Mouse (Mus musculus): Measurements from ENCODE around the gene Atp11c.

Gene Atp11c

DNA sequence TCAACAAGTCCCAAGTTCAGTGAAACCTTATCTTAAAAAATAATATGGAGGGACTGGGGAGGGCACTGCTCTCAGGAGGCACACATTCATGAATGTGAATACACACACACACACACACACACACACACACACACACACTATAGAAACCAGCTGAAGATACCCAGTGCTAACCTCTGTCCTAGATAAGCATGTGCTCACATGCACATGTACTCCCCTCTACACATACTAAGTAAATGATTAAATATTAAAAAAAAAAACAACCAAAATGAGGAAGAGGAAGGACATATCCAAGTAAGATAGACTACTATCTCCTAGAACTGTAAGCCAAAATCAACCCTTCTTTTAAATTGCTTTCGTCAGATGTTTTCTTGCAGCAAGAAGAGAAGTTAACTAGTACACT is 205.6 kb downstream of the Atp11c start:
- DNase-seq (ENCODE audit: low spot score), result no peak

DNA sequence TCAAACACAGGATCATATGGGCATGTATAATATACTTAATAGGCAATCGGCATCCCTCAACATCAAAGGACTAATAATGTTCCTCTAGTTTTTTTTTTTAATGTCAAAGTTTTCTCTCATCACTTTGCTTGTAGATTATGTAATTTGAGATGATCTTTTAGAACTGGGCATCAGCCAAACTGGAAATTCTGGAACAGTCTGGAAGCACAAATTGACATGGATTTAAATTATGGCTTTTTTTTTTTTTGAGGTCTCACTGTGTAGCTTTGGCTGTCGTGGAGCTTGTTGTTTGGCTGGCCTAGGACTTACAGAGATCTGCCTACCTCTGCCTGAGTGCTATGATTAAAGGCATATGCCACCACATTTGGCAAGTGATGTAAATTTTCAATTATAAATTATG is 210.8 kb downstream of the Atp11c start:
- no peak for DNase-seq (ENCODE audit: low spot score)

- no peak for DNase-seq (ENCODE audit: low spot score)
Measured at GRCm38 (mm10) chrX:60380386-60380785, 212.1 kb downstream of the Atp11c start.

GRCm38 (mm10) chrX:60348741-60349140 is 243.8 kb downstream of the Atp11c start:
- no peak for DNase-seq (ENCODE audit: low spot score)

DNA sequence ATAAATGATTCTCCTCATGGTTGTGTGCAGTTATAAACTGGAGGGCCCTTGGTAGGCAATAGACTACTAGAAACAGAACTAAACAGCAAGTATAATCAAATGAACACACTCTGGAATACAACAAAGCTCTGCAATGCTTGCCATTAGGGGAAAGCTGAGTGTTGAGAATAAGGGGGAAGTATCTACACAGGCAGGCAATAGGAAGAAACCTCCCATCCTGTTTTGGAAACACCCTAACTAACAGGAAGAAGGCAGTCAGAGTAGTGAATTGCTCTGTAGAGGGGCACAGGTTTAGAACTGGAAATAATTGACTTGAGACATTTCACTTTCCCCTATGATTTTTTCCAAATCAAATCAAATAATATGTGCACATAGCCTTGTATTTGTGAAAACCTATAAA is 247.1 kb downstream of the Atp11c start:
- DNase-seq (ENCODE audit: low spot score), result no peak

- DNase-seq (ENCODE audit: low spot score), result no peak
Measured at GRCm38 (mm10) chrX:60344991-60345390, 247.5 kb downstream of the Atp11c start.

GRCm38 (mm10) chrX:60329735-60330134 is 262.8 kb downstream of the Atp11c start:
- DNase-seq (ENCODE audit: low spot score), result no peak

GRCm38 (mm10) chrX:60321321-60321720 is 271.2 kb downstream of the Atp11c start:
- no peak for DNase-seq (ENCODE audit: low spot score)

- DNase-seq (ENCODE audit: low spot score), result no peak
Measured at GRCm38 (mm10) chrX:60317661-60318060, 274.8 kb downstream of the Atp11c start.

DNA sequence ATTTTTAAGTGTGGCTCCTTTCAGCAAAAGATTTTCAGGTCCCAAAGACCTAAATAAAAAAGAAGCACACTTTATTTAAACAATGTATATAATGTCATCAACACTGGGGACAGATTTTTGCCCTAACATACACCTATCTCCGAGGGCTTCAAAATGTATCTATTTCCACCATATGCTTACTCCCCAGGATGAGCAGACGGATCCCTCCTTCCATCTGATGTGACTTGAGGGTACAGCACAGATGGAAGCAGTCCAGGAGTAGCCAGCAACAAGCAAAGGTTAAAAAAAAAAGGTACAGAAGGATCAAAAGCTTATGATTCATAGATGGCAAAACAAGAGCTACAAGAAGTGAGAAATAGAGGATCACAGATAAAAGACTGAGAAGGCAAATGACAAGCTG is 300.2 kb downstream of the Atp11c start:
- no peak for DNase-seq (ENCODE audit: low spot score)

DNA sequence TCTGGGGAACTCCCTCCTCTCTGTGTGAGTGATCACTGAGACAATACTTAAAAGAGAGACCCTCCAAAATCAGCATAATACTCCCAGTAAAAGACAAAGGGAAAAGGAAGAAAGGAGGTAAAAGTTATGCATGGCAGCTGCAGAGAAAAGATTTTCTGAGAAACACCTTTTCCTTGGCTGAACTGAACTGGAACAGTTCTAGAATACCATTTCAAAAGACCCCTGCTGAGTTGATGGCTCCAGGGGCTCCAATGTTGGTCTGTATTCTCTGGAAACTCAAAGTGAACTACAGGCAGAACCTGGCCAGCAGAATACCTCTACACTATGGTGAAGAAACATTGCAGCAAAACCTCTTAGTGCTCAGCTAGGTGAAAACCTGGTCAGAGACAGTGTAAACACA is 337.2 kb downstream of the Atp11c start:
- DNase-seq (ENCODE audit: low spot score), result no peak

- no peak for DNase-seq (ENCODE audit: low spot score)
Measured at GRCm38 (mm10) chrX:60187726-60188125, 404.8 kb downstream of the Atp11c start.

- DNase-seq (ENCODE audit: low spot score), result no peak
Measured at GRCm38 (mm10) chrX:60182611-60183010, 409.9 kb downstream of the Atp11c start.

- peak; percentile 69 for DNase-seq (ENCODE audit: low spot score)
Measured at GRCm38 (mm10) chrX:60178744-60179458, 413.6 kb downstream of the Atp11c start, which contains the start of gene Mcf2. TSS of gene Mcf2 (minus strand) at chrX:60179089.

DNA sequence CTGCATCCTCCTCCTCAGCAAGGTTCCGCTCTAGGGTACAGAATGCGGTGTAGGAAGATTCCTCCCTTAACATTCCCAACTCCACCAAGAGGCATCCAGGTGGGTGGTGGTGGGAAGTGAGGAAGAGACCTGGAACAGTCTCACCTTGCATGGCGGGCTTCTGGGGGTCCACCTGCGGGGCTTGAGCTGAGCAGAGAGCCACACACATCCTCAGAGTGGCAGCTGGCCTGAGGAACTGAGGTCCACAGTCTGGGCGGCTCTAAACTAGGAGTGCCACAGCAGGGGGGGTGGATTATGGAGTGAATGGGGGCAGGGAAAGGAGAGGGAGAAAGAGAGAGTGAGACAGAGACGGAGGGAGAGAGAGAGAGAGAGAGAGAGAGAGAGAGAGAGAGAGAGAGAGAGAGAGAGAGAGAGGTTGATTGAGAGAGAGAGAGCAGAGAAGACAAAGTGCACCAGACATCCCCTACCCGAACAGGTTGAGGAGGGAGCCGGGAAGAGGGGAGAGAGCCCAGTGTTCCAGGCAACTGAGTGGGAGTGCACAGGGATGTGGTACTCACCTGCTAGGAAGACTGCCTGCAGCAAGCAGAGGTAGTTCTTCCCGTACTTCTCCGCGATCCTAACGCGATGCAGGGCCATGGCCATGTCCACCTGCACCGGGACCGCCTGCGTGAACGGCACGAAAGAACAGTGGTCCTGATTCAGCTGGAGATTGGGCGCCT is 414.3 kb downstream of the Atp11c start:
- DNase-seq (ENCODE audit: low spot score), result peak; percentile 28

Data from embryo, embryonic 10.5 days (tissue).